9 mouse cellular contexts compared by ENCODE assay signal in genomic region chr19:25237492-25238040, GRCm38 (mm10). TPM values are rescaled to one million over a fixed set of nuclear protein-coding genes. Genes with fewer than 3 reads are reported as not detected.
DNase-seq lines count a peak whose midpoint lies in the region; ATAC-seq and TF ChIP-seq lines count a peak whose summit lies in the region.
"Had no signal": no experiment of that assay in that cellular context is flagged by ENCODE, and none has a peak within 500 bp of the region (broad histone marks: within the 10 kb centered on the region; RNA-seq: fewer than 3 reads in every experiment).

No protein-coding gene starts in this region.

- peak overlapping the region; percentile 77 for H3K4me2 ChIP-seq in heart, postnatal 0 days (ENCODE audit: low read depth, low read length)
- peak overlapping the region; percentile 70 for H3K4me2 ChIP-seq in liver, embryonic 16.5 days (ENCODE audit: low read depth, low read length)

- ATAC-seq in heart, postnatal 0 days (ENCODE audit: insufficient read depth, low read depth), result peak; percentile 70
- ATAC-seq in liver, embryonic 16.5 days (ENCODE audit: low read depth), result no peak
- no peak for ATAC-seq in monocyte, adult 5-6 weeks (replicated peaks; ENCODE audit: insufficient number of reproducible peaks, low FRiP score, low TSS enrichment, poor library complexity, severe bottlenecking)

- TF ChIP-seq CTCF in embryonic fibroblast, embryonic 13.5 days (IDR thresholded peaks at IDR 0.05; ENCODE audit: borderline replicate concordance, insufficient read depth, low read length), result no peak
- TF ChIP-seq CTCF in heart, postnatal 0 days (IDR thresholded peaks at IDR 0.05; ENCODE audit: low read depth), result peak; percentile 48

- peak overlapping the region; percentile 72 for H3K4me3 ChIP-seq in embryonic fibroblast, embryonic 13.5 days (ENCODE audit: insufficient read depth, low read length)
- peak overlapping the region; percentile 62 for H3K4me3 ChIP-seq in heart, postnatal 0 days (ENCODE audit: low read depth, low read length)
- peak overlapping the region; percentile 60 for H3K4me3 ChIP-seq in liver, embryonic 16.5 days (ENCODE audit: low read depth, low read length)

- DNase-seq in layer of hippocampus, adult 11-12 months (ENCODE audit: low spot score), result peak; percentile 9
- no peak for DNase-seq in layer of hippocampus, adult 9-10 months (ENCODE audit: low spot score)
- peak; percentile 55 for DNase-seq in heart, postnatal 0 days (ENCODE audit: low spot score)
- DNase-seq in kidney, postnatal 25 days, result peak; percentile 76 to 88
- peak; percentile 41 for DNase-seq in ovary, postnatal 10 days (ENCODE audit: low spot score)

- no peaks in the 10 kb centered on the region for H3K9me3 ChIP-seq in heart, postnatal 0 days (replicated peaks; ENCODE audit: control insufficient read depth, low read length)
- no peaks in the 10 kb centered on the region for H3K9me3 ChIP-seq in liver, embryonic 16.5 days (replicated peaks; ENCODE audit: control insufficient read depth, low read length)

- WGBS in heart, postnatal 0 days, result under 1% methylated on average over 35 of the region's 35 CpGs
- under 1% methylated on average over 35 of the region's 35 CpGs for WGBS in liver, embryonic 16.5 days (ENCODE audit: insufficient replicate concordance)

- TF ChIP-seq POLR2A in embryonic fibroblast, embryonic 13.5 days (IDR thresholded peaks at IDR 0.05; ENCODE audit: low read depth, low read length), result no peak

- no peak for TF ChIP-seq EP300 in heart, postnatal 0 days (IDR thresholded peaks at IDR 0.05; ENCODE audit: low read depth)

- peak overlapping the region; percentile 61 for H3K9ac ChIP-seq in heart, postnatal 0 days (replicated peaks; ENCODE audit: low read depth, low read length)
- peak overlapping the region; percentile 34; the same call in 1 of the 2 replicates for H3K9ac ChIP-seq in liver, embryonic 16.5 days (ENCODE audit: low read depth, low read length)

- peaks cover 21% of the 10 kb centered on the region; the same call in 1 of the 2 replicates for H3K27me3 ChIP-seq in heart, postnatal 0 days (ENCODE audit: control insufficient read depth, insufficient read depth, low read length)
- peaks cover 38% of the 10 kb centered on the region for H3K27me3 ChIP-seq in liver, embryonic 16.5 days (ENCODE audit: control insufficient read depth, insufficient read depth, low read depth, low read length)
- H3K27me3 ChIP-seq: CH12.LX had no signal

- H3K36me3 ChIP-seq in heart, postnatal 0 days (replicated peaks; ENCODE audit: control insufficient read depth, insufficient read depth, low read length), result no peaks in the 10 kb centered on the region
- H3K36me3 ChIP-seq in liver, embryonic 16.5 days (ENCODE audit: control insufficient read depth, insufficient read depth), result no peaks in the 10 kb centered on the region

- no peak overlapping the region for H3K27ac ChIP-seq in embryonic fibroblast, embryonic 13.5 days (ENCODE audit: insufficient read depth, low read length)
- H3K27ac ChIP-seq in heart, postnatal 0 days (ENCODE audit: low read depth), result peak overlapping the region; percentile 68
- no peak overlapping the region for H3K27ac ChIP-seq in liver, embryonic 16.5 days (ENCODE audit: low read length)

- no peaks in the 10 kb centered on the region for H3K4me1 ChIP-seq in embryonic fibroblast, embryonic 13.5 days (ENCODE audit: control insufficient read depth, insufficient read depth, low read length)
- peaks cover 18% of the 10 kb centered on the region for H3K4me1 ChIP-seq in heart, postnatal 0 days (ENCODE audit: control insufficient read depth, insufficient read depth)
- H3K4me1 ChIP-seq in liver, embryonic 16.5 days (ENCODE audit: control insufficient read depth, low read depth, low read length), result no peaks in the 10 kb centered on the region; the same call in 1 of the 2 replicates

RNA-seq across cellular contexts. Expression of gene Kank1, which starts 0.8 kb away (rescaled TPM):
- 30.6 and 37.1 TPM in 2 replicates for polyA plus RNA-seq in embryonic fibroblast, embryonic 13.5 days (2011; ENCODE audit: insufficient read length, low read depth, missing spikeins)
- 41.2 and 53.5 TPM in 2 replicates for total RNA-seq in heart, postnatal 0 days (2014; rRNA removed; ENCODE audit: low replicate concordance)
- polyA plus RNA-seq in heart, postnatal 0 days (2015; fragmentation: Nextera tagmentation; extraction: Ambion mirVana), result 26.2 and 27.0 TPM in 2 replicates
- 7.6 and 8.3 TPM in 2 replicates for polyA plus RNA-seq in liver, embryonic 16.5 days (2015; fragmentation: Nextera tagmentation; extraction: Ambion mirVana)
- not detected in 3 replicates for total RNA-seq in monocyte, adult 5-6 weeks (2017)
